ENCODE assay signal across 8 mouse cellular contexts in the genomic region with DNA sequence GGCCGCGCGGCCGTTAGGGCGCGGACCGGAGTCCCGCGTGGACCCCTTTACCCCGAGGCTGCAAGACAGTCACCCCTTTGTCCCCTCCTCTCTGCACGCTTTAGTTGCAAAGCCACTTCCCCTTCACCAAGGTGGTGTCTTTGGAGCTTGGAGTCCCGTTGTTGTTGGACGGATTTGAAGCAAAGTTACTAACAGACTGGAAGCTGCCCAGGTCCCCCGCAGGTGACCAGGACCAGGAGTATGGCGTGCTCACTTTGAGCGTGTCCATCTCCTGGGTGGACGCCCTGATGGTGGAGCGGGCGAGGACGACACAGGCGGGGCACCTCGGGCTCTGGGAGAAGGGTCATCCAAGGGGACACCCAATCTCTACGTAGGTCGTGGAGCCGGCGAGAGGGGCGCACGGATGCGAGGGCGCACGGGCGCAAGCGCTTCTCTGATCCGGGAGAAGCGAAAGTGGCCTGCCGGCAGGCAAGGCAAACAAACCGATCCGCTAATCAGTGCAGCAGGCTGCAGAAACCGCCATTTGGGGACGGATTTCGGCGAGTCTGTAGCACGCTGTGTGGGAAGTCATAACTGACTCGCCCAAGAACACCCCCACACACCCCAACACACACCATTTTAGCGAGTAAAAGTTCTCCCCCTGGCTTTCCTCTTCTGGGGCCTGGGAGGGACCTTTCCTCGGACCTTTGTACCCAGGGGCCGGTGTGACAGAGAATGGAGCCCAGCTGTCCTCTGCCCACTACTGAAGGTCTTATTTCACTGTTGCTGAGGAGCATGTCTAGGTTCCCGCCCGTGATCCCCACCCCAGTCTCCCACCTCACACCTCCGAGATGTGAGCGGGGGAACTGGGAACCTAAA. TPM values are rescaled to one million over a fixed set of nuclear protein-coding genes. Genes with fewer than 3 reads are reported as not detected.
DNase-seq lines count a peak whose midpoint lies in the region; ATAC-seq and TF ChIP-seq lines count a peak whose summit lies in the region.

No protein-coding gene starts in this region.

- TF ChIP-seq EP300 in stomach, postnatal 0 days (optimal IDR thresholded peaks at IDR 0.05) = no peak

- no peak for TF ChIP-seq CTCF in bone marrow macrophage, adult 2 months (IDR thresholded peaks at IDR 0.05; ENCODE audit: low read depth, low read length)
- TF ChIP-seq CTCF in stomach, postnatal 0 days (IDR thresholded peaks at IDR 0.05; ENCODE audit: low read depth) = no peak

- peak overlapping the region; percentile 69 for H3K4me3 ChIP-seq in bone marrow macrophage, adult 2 months (ENCODE audit: insufficient read depth, low read length)
- H3K4me3 ChIP-seq in forebrain, embryonic 14.5 days (ENCODE audit: low read depth, low read length) = peak overlapping the region; percentile 39
- H3K4me3 ChIP-seq in limb, embryonic 13.5 days = peak overlapping the region; percentile 50
- H3K4me3 ChIP-seq in midbrain, embryonic 12.5 days = peak overlapping the region; percentile 53
- peak overlapping the region; percentile 51 for H3K4me3 ChIP-seq in stomach, postnatal 0 days (ENCODE audit: low read depth, low read length)

- no peaks in the 10 kb centered on the region for H3K9me3 ChIP-seq in forebrain, embryonic 14.5 days (replicated peaks; ENCODE audit: control insufficient read depth, low read length)
- no peaks in the 10 kb centered on the region for H3K9me3 ChIP-seq in limb, embryonic 13.5 days
- H3K9me3 ChIP-seq in midbrain, embryonic 12.5 days = no peaks in the 10 kb centered on the region
- no peaks in the 10 kb centered on the region for H3K9me3 ChIP-seq in stomach, postnatal 0 days (ENCODE audit: control insufficient read depth, low read length)

- peak overlapping the region; percentile 55; the same call in 1 of the 2 replicates for H3K9ac ChIP-seq in forebrain, embryonic 14.5 days (ENCODE audit: low read length)
- H3K9ac ChIP-seq in limb, embryonic 13.5 days = peak overlapping the region; percentile 59
- peak overlapping the region; percentile 59; the same call in 1 of the 2 replicates for H3K9ac ChIP-seq in midbrain, embryonic 12.5 days (replicated peaks)
- H3K9ac ChIP-seq in stomach, postnatal 0 days (ENCODE audit: low read length) = peak overlapping the region; percentile 31; the same call in 1 of the 2 replicates

- no peak for TF ChIP-seq POLR2A in bone marrow macrophage, adult 2 months (IDR thresholded peaks at IDR 0.05; ENCODE audit: borderline replicate concordance, low read depth, low read length)

- no peak overlapping the region for H3K27ac ChIP-seq in bone marrow macrophage, adult 2 months (ENCODE audit: insufficient read depth, low read depth, low read length)
- H3K27ac ChIP-seq in forebrain, embryonic 14.5 days (ENCODE audit: low read depth, low read length) = no peak overlapping the region
- H3K27ac ChIP-seq in limb, embryonic 13.5 days = no peak overlapping the region
- H3K27ac ChIP-seq in midbrain, embryonic 12.5 days (replicated peaks) = no peak overlapping the region
- H3K27ac ChIP-seq in stomach, postnatal 0 days (replicated peaks) = no peak overlapping the region

- DNase-seq in left cerebral cortex, adult 18-20 months (ENCODE audit: low spot score in 2 of 2) = peak; percentile 54 to 55
- no peak for DNase-seq in left cerebral cortex, adult 11 months (ENCODE audit: low spot score)
- peak; percentile 67 for DNase-seq in forebrain, embryonic 14.5 days (ENCODE audit: low spot score)
- peak; percentile 72 for DNase-seq in induced T-regulatory cell, adult 2 months (ENCODE audit: low read depth)
- no peak for DNase-seq in stomach, postnatal 0 days (ENCODE audit: low spot score)

- peaks cover 59% of the 10 kb centered on the region for H3K27me3 ChIP-seq in forebrain, embryonic 14.5 days (replicated peaks; ENCODE audit: control insufficient read depth, insufficient read depth, low read length)
- H3K27me3 ChIP-seq in limb, embryonic 13.5 days = peaks cover 73% of the 10 kb centered on the region
- peaks cover 59% of the 10 kb centered on the region for H3K27me3 ChIP-seq in midbrain, embryonic 12.5 days
- H3K27me3 ChIP-seq in stomach, postnatal 0 days (ENCODE audit: control insufficient read depth, insufficient read depth, low read length) = peaks cover 12% of the 10 kb centered on the region; the same call in 1 of the 2 replicates

- peak; percentile 15 for ATAC-seq in forebrain, embryonic 14.5 days
- ATAC-seq in limb, embryonic 13.5 days (ENCODE audit: low FRiP score, low read depth) = peak; percentile 21
- peak; percentile 13 for ATAC-seq in midbrain, embryonic 12.5 days (ENCODE audit: low FRiP score, low read depth)
- ATAC-seq in stomach, postnatal 0 days (ENCODE audit: low FRiP score, low TSS enrichment) = peak; percentile 30; the same call in 1 of the 2 replicates

- H3K4me1 ChIP-seq in bone marrow macrophage, adult 2 months (ENCODE audit: control insufficient read depth, insufficient read depth, low read length) = no peaks in the 10 kb centered on the region
- peaks cover 8% of the 10 kb centered on the region for H3K4me1 ChIP-seq in forebrain, embryonic 14.5 days (ENCODE audit: control insufficient read depth, insufficient read depth, low read length)
- H3K4me1 ChIP-seq in limb, embryonic 13.5 days = peaks cover 22% of the 10 kb centered on the region
- H3K4me1 ChIP-seq in midbrain, embryonic 12.5 days = peaks cover 23% of the 10 kb centered on the region
- peaks cover 5% of the 10 kb centered on the region for H3K4me1 ChIP-seq in stomach, postnatal 0 days (replicated peaks; ENCODE audit: control insufficient read depth, insufficient read depth)

- under 1% methylated on average over 51 of the region's 51 CpGs for WGBS in forebrain, embryonic 14.5 days
- WGBS in limb, embryonic 13.5 days = under 1% methylated on average over 51 of the region's 51 CpGs
- under 1% methylated on average over 48 of the region's 51 CpGs for WGBS in midbrain, embryonic 12.5 days
- WGBS in stomach, postnatal 0 days = under 1% methylated on average over 51 of the region's 51 CpGs

- H3K36me3 ChIP-seq in forebrain, embryonic 14.5 days (ENCODE audit: control insufficient read depth, insufficient read depth, low read length) = peaks cover 3% of the 10 kb centered on the region
- H3K36me3 ChIP-seq in limb, embryonic 13.5 days = peaks cover 3% of the 10 kb centered on the region
- peaks cover 3% of the 10 kb centered on the region for H3K36me3 ChIP-seq in midbrain, embryonic 12.5 days
- H3K36me3 ChIP-seq in stomach, postnatal 0 days (ENCODE audit: control insufficient read depth, insufficient read depth, low read length) = peaks cover under 1% of the 10 kb centered on the region; the same call in 1 of the 2 replicates

- peak overlapping the region; percentile 67 for H3K4me2 ChIP-seq in forebrain, embryonic 14.5 days (ENCODE audit: low read length)
- peak overlapping the region; percentile 77 for H3K4me2 ChIP-seq in limb, embryonic 13.5 days (replicated peaks)
- H3K4me2 ChIP-seq in midbrain, embryonic 12.5 days (replicated peaks) = peak overlapping the region; percentile 87
- H3K4me2 ChIP-seq in stomach, postnatal 0 days (replicated peaks; ENCODE audit: low read depth) = peak overlapping the region; percentile 64

RNA-seq across cellular contexts. Expression of a gene that starts 4.5 kb away (rescaled TPM):
- total RNA-seq in left cerebral cortex, adult 18-20 months (2021) = 10 to 100 TPM; 11.4 to 14.3 TPM
- polyA plus RNA-seq in bone marrow macrophage, adult 2 months (2012; ENCODE audit: insufficient read depth, insufficient read length, missing spikeins) = not detected in 2 replicates
- polyA plus RNA-seq in forebrain, embryonic 14.5 days (2014; fragmentation: Nextera tagmentation; extraction: Ambion mirVana) = 0.09 and 0.18 TPM in 2 replicates
- polyA plus RNA-seq in limb, embryonic 13.5 days (2015; fragmentation: Nextera tagmentation; extraction: Ambion mirVana) = 0.13 TPM in 1 of 2 replicates, not detected in the other
- 0.32 and 0.35 TPM in 2 replicates for polyA plus RNA-seq in midbrain, embryonic 12.5 days (2016; fragmentation: Nextera tagmentation; extraction: Ambion mirVana)
- 0.10 and 0.21 TPM in 2 replicates for polyA plus RNA-seq in stomach, postnatal 0 days (2015; fragmentation: Nextera tagmentation; extraction: Ambion mirVana)

RNA-seq across cellular contexts. Expression of a gene that starts 12.5 kb away (rescaled TPM):
- 10 to 100 TPM; 53.8 to 58.2 TPM for total RNA-seq in left cerebral cortex, adult 18-20 months (2021)
- polyA plus RNA-seq in bone marrow macrophage, adult 2 months (2012; ENCODE audit: insufficient read depth, insufficient read length, missing spikeins) = 22.4 and 24.6 TPM in 2 replicates
- polyA plus RNA-seq in forebrain, embryonic 14.5 days (2014; fragmentation: Nextera tagmentation; extraction: Ambion mirVana) = 45.8 and 48.9 TPM in 2 replicates
- 23.3 and 23.7 TPM in 2 replicates for polyA plus RNA-seq in limb, embryonic 13.5 days (2015; fragmentation: Nextera tagmentation; extraction: Ambion mirVana)
- 36.4 and 44.4 TPM in 2 replicates for polyA plus RNA-seq in midbrain, embryonic 12.5 days (2016; fragmentation: Nextera tagmentation; extraction: Ambion mirVana)
- polyA plus RNA-seq in stomach, postnatal 0 days (2015; fragmentation: Nextera tagmentation; extraction: Ambion mirVana) = 10.5 and 12.0 TPM in 2 replicates

RNA-seq across cellular contexts. Expression of a gene that starts 17.1 kb away (rescaled TPM):
- 10 to 100 TPM; 81.2 to 85.1 TPM for total RNA-seq in left cerebral cortex, adult 18-20 months (2021)
- polyA plus RNA-seq in bone marrow macrophage, adult 2 months (2012; ENCODE audit: insufficient read depth, insufficient read length, missing spikeins) = 140 and 147 TPM in 2 replicates
- 291 TPM in 2 replicates for polyA plus RNA-seq in forebrain, embryonic 14.5 days (2014; fragmentation: Nextera tagmentation; extraction: Ambion mirVana)
- 243 and 250 TPM in 2 replicates for polyA plus RNA-seq in limb, embryonic 13.5 days (2015; fragmentation: Nextera tagmentation; extraction: Ambion mirVana)
- 135 and 145 TPM in 2 replicates for polyA plus RNA-seq in midbrain, embryonic 12.5 days (2016; fragmentation: Nextera tagmentation; extraction: Ambion mirVana)
- polyA plus RNA-seq in stomach, postnatal 0 days (2015; fragmentation: Nextera tagmentation; extraction: Ambion mirVana) = 169 and 178 TPM in 2 replicates

Comparison
In these comparisons a context has a peak if more than half of its experiments do, and no peak if none do; other contexts are left out.
1. DNase-seq: peak in left cerebral cortex, adult 18-20 months (2 of 2), forebrain, embryonic 14.5 days (single experiment) and induced T-regulatory cell, adult 2 months (single experiment); none in left cerebral cortex, adult 11 months (single experiment) and stomach, postnatal 0 days (single experiment).
2. Peak in every context shown above with its lines, with median percentiles within 50 percentile points of each other: H3K4me3 ChIP-seq, ATAC-seq, H3K4me2 ChIP-seq and H3K9ac ChIP-seq.